Mouse (Mus musculus): ENCODE results near the gene Naa50.
A peak's percentile ranks its signal among the peaks of the same experiment; 100 is the strongest.

Gene Naa50

DNA sequence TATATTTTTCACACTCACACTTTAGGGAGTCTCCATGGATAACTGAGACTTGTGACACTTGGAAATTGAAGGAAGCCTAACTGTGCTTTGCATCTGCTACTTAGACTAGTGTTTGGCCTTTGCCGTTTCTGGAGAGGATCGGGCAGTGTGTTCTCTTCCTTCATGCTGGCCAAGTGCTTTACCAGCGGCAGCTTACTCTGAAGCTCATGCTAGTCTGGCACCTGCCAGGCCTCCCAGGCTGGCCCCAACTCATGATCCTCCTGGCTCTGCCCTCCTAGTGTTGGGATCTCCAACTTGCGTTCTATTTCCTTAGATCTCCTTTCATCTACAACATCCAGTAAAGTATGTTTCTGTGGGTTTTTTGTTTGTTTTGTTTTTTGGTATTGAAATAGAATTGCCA is 60.5 kb downstream of the Naa50 start:
- DNase-seq (ENCODE audit: low spot score in 2 of 2) = no peak

DNA sequence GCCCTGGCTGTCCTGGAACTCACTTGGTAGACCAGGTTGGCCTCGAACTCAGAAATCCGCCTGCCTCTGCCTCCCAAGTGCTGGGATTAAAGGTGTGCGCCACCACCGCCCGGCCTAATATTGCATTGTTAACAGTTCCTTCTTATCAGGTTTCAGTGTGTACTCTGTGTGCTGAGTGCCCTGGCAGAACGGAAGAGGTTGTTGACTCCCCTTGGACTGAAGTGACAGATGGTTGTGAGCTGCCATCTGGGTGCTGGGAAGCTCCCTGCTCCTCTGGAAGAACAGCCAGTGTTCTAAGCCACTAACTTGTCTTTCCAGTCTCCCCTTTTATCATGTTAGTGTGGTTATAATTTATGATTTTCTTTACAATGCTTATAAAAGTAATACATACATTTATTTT is 64.7 kb downstream of the Naa50 start:
- no peak for DNase-seq (ENCODE audit: low spot score in 2 of 2)

- no peak for DNase-seq (ENCODE audit: low spot score in 2 of 2)
Observed at GRCm38 (mm10) chr16:44205973-44206372, 66.3 kb downstream of the Naa50 start.

DNA sequence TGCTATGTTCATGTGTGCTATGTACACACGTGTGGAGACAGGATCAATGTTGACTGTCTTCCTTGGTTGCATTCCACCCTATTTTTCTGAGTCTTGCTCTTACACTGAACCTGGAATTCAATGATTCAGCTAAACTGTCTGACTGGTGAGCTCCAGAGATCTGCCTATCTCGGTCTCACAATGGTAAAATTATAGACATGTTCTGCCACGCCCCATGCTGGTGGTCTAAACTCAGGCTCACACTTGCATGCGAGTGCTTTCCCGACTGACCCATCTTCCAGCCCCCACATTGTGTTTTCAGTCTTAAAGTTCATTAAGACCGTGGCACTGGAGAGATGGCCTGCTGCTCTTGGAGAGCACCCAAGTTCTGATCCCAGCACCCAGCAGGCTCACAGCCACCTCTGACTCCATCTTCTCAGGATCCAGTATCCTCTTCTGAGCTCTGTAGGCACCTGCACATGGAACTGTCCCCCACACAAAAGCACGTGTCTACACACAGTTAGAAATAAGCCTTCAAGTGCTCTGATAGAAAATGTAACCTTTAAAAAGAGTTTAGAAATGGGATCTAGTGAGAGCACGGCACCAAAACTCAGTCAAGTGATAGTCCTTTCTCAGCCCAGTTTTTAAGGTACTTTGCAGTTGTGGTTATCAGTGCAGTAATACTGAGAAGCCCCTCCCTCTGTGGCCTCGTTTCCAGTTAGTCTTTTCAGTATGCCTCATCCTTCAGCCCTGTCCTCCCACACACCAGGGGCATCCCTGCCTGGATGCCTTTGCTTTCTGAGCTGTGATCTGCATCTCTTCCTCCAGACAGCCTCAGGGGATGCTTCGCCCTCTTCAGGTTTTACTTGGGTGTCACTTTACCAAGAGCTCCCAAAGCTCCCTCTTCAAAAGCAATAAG is 70.8 kb downstream of the Naa50 start:
- peak in 1 of 2 experiments; percentile 15 for DNase-seq (ENCODE audit: low spot score in 2 of 2)

GRCm38 (mm10) chr16:44211054-44211414 is 71.4 kb downstream of the Naa50 start:
- DNase-seq (ENCODE audit: low spot score in 2 of 2) = no peak

DNA sequence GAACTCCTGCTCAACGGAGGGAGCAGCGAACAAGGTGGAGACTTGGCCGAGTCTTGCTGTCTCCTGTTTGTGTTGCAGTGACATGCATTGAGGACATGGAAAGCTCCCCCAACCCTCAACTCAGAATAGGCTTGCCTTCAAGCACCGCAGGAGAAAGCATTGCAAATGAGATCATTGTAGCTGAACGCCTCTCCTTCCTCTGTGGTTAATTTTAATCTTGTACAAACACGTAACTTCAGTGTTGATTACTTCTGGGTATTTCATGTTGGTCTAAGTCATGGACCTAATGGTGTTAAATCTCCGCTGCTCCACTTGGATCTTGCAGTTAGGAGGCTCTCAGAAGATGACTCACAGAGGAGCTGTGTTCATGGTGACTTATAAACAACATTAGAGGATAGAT is 73.1 kb downstream of the Naa50 start:
- DNase-seq (ENCODE audit: low spot score in 2 of 2) = peak; percentile 74 to 76
